In genomic region chr7:46113435-46113834, GRCm38 (mm10) we compare ENCODE assay signal across 15 mouse cellular contexts. TPM values are rescaled to one million over a fixed set of nuclear protein-coding genes. Genes with fewer than 3 reads are reported as not detected.
A peak's percentile ranks its signal among the peaks of the same experiment; 100 is the strongest.
DNase-seq lines count a peak whose midpoint lies in the region; ATAC-seq and TF ChIP-seq lines count a peak whose summit lies in the region.
"Had no signal": no experiment of that assay in that cellular context is flagged by ENCODE, and none has a peak within 500 bp of the region (broad histone marks: within the 10 kb centered on the region; RNA-seq: fewer than 3 reads in every experiment).

No protein-coding gene starts in this region.

- DNase-seq in embryo, embryonic 11 days = peak; percentile 37
- no peak for DNase-seq in embryo, embryonic 10 days (ENCODE audit: low spot score)
- peak; percentile 41 for DNase-seq in kidney, postnatal 0 days (ENCODE audit: low spot score)
- no peak for DNase-seq in kidney, adult 8-10 months
- peak; percentile 54 to 55 for DNase-seq in cerebellum, postnatal 25 days
- peak; percentile 50 for DNase-seq in mesoderm, embryonic 11.5 days (ENCODE audit: low read depth, low spot score)
- DNase-seq in spleen, adult 18-20 months = no peak
- DNase-seq in ovary, postnatal 14 days (ENCODE audit: low spot score) = no peak
- DNase-seq: B cell, adult 2 months; gastrocnemius, postnatal 36 days; liver, postnatal 0 days; right cerebral cortex, postnatal 4 days had no signal

- no peak overlapping the region for H3K27ac ChIP-seq in kidney, postnatal 0 days
- H3K27ac ChIP-seq: neural tube, embryonic 12.5 days had no signal

- H3K27me3 ChIP-seq in kidney, postnatal 0 days (ENCODE audit: insufficient read depth, low read length) = no peaks in the 10 kb centered on the region
- H3K27me3 ChIP-seq: neural tube, embryonic 12.5 days had no signal

- no peak overlapping the region for H3K9ac ChIP-seq in kidney, postnatal 0 days (ENCODE audit: low read depth, low read length)
- H3K9ac ChIP-seq: liver, postnatal 0 days; neural tube, embryonic 12.5 days had no signal

- no peaks in the 10 kb centered on the region for H3K9me3 ChIP-seq in kidney, postnatal 0 days (replicated peaks; ENCODE audit: low read length)
- H3K9me3 ChIP-seq: neural tube, embryonic 12.5 days had no signal

- no peak overlapping the region for H3K4me3 ChIP-seq in kidney, postnatal 0 days (replicated peaks; ENCODE audit: low read depth, low read length)
- H3K4me3 ChIP-seq: erythroblast, embryonic 14.5 days; neural tube, embryonic 12.5 days had no signal

- H3K4me1 ChIP-seq in kidney, postnatal 0 days (replicated peaks; ENCODE audit: insufficient read depth, low read length) = no peaks in the 10 kb centered on the region; the same call in 1 of the 2 replicates

- no peak overlapping the region for H3K4me2 ChIP-seq in kidney, postnatal 0 days (ENCODE audit: low read length)
- H3K4me2 ChIP-seq: neural tube, embryonic 12.5 days had no signal

- no peak for TF ChIP-seq CTCF in kidney, postnatal 0 days (IDR thresholded peaks at IDR 0.05; ENCODE audit: low read depth)

- no peak for ATAC-seq in kidney, postnatal 0 days (replicated peaks; ENCODE audit: low FRiP score, low read depth)
- ATAC-seq: inflammation-experienced regulatory T-cells, adult 6 months; liver, postnatal 0 days had no signal

- H3K36me3 ChIP-seq in kidney, postnatal 0 days (ENCODE audit: insufficient read depth, low read length) = no peaks in the 10 kb centered on the region
- H3K36me3 ChIP-seq: neural tube, embryonic 12.5 days had no signal

- 44% methylated on average over 3 of the region's 3 CpGs for WGBS in kidney, postnatal 0 days

RNA-seq across cellular contexts. Expression of gene Kcnj11, which starts 12.9 kb away (rescaled TPM):
- polyA plus RNA-seq in kidney, postnatal 0 days (2015; fragmentation: Nextera tagmentation; extraction: Ambion mirVana) = 0.18 and 0.33 TPM in 2 replicates
- polyA plus RNA-seq: inflammation-experienced regulatory T-cells, adult 6 months; liver, postnatal 0 days had no signal

Comparison
In these comparisons a context has a peak if more than half of its experiments do, and no peak if none do; other contexts are left out.
1. DNase-seq: peak in embryo, embryonic 11 days (single experiment), kidney, postnatal 0 days (single experiment), cerebellum, postnatal 25 days (2 of 2) and mesoderm, embryonic 11.5 days (single experiment); none in embryo, embryonic 10 days (single experiment), kidney, adult 8-10 months (0 of 2), spleen, adult 18-20 months (0 of 2) and ovary, postnatal 14 days (single experiment).